Mouse (Mus musculus) fibroblast of lung, adult 2 months (primary cell): ENCODE measurements around the gene Cnga3.

ENCODE experiments used
- DNase-seq: peaks from one replicate; pipeline ENCODE4 v3.0.0-alpha.2; 2011; ENCODE audit warnings: low read depth

Gene Cnga3

DNA sequence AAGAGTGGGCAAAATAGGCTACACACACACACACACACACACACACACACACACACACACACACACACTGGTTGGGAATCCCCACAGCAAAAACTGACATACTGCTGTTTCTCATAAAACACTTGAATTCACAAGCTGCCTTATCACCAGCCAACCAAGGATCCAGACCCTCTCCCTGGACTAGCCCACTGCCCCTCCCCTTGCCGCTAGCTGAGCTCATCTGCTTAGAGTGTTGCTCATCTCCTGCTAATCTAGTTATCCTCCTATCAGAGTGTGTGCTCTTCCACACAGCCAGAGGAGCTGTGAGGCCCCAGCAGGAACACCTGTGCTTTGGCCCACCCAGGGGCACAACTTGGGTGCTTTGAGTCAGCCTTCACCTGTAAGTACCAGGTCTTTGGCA is at the start of gene Cnga3:
Gene Cnga3 (plus strand): TSS at position 291 of the 400 bp plus-strand sequence.
- no peak for DNase-seq

DNA sequence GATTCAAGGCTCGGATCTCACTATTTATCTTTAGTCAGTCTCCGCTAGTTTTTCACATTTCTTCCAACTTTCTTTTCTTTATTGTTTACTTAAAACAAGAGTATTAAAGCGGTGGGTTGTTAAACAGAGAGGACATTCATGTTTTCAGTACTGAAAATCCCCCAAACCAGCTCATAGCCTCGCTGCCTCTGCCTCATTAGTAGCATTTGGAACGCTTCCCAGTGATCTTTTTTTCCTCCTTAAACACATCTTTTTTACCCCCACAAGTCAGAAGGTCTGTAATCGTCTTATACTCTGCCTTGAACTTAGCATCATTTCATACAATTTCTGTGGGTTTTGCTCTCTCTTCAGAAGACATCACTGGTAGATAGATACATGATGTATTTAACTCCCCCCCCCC is 48.2 kb upstream of the Cnga3 start:
- no peak for DNase-seq

DNA sequence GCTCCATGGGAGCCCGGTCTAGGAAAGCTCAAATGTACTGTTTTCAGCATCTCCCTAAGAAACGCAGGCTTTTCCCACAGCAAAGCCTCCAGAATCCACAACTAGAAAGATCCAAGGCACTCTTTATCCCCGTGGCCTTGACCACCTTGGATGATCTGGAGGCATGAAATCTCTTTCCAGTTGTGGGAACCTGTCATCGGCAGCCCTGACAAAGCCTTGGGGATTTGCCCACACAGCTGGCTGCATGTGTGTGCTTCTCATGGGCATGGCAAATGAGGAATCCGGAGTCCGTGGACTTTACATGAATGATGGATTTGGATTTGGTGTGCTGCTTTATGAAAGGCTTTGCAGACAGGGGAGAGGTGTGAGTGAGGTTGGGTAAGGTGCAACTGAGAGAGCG is 46.3 kb upstream of the Cnga3 start:
- no peak for DNase-seq

DNA sequence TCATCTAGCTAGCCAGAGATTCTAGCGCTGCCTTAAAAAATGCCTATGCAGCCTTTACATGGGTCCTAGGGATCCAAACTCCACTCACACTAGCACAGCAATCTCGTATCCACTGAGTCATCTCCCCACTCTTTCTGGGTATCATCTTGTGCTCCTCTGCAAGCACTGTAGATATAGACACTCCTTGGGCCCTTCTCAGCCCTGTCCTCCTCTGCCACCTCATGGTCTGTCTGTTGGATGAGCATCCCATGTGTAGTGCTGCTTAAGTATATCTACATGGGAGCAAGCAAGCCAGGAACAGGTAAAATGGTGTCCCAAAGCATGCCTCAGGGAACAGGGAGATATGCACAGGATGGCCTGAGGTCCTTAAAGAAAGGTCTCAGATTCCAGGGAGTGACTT is 36.4 kb upstream of the Cnga3 start:
- no peak for DNase-seq

DNA sequence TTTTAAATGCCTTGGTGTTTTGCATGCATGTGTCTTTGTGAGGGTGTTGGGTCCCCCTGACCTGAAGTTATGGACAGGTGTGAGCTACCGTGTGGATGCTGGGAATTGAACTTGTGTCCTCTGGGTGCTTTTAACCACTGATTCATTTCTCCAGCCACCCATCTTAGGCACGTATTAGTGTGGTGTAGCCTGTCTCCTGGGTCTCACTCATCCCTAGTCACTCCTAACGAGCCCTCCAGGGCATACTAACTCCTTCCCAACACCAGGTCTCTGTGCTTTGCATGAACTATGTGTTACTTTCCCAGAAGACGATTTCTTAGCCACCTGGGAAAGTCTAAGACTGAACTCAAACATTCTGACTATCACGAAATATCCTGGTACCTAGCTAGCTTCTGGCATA is 34.4 kb upstream of the Cnga3 start:
- no peak for DNase-seq

DNA sequence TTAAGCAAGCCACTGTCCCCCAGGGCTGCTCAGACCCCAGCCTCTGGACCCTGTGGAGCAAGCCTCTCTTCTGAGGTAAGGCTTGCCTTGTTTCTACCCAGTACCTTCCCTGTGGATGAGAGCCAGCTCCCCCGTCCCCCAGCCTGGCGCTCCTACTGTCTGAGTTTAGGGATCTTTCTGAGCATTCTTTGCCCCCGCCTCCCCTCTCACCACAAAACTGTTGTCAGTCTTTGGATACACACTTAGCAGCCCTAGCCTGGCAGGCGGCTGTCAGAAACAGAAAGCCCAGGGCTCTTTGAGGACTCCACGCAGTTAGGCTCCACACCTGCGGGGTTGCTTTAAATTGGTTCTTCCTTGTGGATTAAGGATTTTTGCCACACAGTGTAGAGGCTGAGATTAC is 27.2 kb upstream of the Cnga3 start:
- DNase-seq: no peak

DNA sequence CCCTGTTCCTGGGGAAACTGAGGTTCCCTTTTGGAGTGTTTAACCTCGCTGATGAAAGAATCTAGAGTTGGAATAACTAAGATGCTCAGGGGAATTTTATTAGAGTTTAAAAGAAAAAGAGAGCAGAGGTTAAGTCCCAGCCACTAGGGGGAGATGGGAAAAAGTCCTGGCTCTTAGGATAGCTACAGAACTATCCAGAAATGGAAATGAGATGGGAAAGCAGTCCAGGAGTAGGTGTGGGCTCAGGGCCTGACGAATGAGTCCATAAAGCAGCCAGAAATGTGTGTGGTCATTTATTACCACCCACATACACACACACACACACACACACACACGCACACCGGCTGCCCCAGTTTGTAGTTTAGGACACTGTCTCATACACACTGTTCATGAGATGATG is 19.6 kb upstream of the Cnga3 start:
- no peak for DNase-seq

DNA sequence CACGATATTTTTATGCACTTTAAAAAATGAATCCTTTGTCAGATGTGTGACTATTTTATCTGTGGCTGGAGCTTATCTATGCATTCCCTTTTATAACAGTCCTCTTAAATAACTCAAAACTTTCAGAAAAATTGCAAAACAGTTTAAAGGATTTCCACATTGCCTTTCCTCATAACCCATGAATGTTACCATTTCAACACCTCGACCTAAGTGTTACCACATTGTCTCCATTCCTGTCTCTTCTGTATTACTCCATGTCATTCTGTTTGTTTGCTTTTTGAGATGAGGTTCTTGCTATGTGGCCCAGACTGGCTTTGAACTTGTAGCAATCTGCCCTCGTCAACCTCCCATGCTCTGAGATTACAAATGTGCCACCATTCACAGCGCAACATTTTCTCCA is 12.8 kb upstream of the Cnga3 start:
- no peak for DNase-seq

DNA sequence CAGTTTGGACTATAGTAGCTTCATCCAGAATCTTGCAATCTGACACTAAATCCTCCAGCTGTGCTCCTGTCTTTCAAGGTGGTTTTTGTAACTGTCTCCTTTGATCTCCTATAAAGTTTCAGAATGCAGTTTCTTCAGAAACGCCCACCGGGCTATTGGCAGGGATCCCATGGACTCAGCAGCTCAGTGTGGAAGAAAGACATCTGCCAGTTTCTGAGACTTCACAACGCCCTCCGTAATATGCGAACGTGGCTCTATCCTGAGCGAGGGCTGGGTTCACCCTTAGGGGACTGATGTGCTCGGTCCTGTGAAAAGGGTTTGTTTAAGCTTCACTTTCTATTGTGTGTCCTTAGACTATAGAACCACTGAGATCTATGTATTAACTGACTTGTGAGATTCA is 6.5 kb upstream of the Cnga3 start:
- DNase-seq: no peak

DNA sequence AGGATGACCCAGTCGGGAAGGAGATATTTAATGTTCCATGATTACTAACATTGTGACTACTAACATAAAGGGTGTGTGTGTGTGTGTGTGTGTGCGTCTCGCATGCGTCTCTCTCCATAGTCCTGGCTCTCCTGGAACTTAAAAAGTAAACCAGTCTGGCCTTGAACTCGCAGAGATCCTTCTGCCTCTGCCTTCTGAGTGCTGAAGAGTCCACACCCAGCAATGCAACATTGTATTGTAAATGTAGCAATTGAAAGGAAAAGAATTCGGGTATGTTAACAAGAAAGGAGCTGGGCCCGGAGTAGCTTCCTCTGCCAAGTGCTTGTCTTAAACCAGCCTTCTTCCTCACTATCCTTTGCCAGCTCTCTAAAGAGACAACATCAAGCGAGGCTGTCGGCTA is 1.9 kb upstream of the Cnga3 start:
- no peak for DNase-seq

DNA sequence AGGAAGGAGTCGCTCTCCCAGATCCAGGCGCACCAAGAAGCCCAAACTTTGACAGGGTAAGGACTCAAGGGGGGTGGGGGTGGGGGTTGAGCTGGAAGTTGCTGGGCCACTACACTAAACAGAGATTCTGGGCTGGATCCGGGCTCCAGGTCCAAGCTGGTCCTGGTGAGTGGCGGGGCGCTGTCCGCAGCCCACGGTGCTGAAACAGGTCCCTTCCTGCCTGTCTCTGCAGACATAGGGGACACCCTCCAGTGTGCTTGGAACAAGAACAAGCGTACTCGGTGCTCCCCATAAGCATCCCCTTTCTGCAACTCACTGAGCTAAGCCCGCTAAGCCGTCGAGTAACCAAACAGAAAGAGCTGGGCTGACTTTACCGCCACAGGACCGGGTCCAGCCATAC is 4.2 kb downstream of the Cnga3 start:
- no peak for DNase-seq

DNA sequence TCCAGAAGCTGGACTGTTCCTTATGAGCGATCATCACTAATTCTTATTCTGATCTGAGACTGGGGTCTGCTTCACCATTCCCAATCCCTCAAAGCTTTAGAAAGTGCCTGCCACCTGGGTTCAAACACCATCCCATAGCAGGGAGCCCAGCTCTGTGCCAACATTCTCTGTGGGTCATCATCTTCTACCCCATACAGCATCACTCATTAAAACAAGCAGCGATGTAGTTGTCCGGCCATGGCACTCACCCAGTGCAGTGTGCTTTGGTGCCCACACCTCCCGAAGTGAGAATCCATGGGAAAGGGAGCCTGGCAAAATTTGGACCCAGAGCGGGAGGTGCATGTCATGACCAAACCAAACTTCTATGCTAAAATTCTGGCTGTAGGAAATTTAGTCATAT is 5.4 kb downstream of the Cnga3 start:
- DNase-seq: no peak

DNA sequence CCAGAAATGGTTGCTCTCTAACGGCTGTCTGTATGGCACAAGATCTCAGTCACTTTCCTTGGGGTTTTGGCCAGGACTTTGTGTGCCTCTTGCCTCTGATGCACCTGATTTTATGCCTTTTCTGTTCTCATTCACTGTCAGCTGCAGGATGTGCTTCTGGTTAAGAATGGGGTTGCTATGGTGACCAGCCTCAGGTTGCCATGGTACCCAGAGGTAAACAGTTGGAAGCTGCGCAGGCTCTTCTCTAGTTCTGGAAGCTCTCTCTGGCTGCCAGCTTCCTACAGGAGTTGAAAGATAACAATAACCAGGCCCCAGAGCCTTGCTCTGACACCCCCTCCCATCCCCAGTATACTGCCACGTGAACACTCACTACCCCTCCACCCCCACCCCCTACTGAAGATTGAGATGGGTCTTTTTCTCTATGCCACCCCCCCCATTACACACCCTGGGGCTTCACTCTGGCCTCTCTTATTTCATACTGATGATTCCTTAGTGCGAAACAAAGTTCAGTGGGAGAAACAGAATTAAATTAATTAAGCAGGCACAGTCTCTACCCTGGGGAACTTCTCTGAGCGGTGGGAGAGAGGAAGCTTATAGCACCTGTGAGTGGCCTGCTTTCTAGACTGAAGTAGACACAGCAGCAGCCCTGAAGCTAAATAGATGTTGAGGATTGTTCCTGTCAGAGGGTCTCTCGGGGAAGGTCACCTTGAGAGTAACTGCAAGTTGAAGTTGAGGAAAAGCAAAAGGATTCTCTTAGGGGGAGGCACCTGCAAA is 6.1 kb downstream of the Cnga3 start:
- no peak for DNase-seq

DNA sequence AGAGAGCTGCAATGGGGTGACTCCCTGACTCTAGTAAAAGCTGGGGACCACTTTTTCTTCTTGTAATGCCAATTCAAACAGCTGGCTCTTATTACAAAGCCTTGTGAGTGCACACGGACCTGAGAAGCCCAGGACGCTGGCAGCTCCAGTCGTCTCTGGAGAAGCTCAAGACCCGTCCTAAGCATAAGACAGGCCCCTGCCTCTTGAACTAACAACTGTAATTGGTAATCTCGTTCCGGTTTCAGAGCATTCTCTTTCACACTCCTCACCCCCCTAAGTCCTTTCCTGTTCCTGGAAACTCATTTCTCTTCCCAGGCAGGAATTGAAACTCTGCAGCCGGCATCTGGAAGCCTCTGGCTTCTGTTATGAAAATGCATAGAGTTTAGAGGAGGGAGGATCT is 7.8 kb downstream of the Cnga3 start:
- no peak for DNase-seq

DNA sequence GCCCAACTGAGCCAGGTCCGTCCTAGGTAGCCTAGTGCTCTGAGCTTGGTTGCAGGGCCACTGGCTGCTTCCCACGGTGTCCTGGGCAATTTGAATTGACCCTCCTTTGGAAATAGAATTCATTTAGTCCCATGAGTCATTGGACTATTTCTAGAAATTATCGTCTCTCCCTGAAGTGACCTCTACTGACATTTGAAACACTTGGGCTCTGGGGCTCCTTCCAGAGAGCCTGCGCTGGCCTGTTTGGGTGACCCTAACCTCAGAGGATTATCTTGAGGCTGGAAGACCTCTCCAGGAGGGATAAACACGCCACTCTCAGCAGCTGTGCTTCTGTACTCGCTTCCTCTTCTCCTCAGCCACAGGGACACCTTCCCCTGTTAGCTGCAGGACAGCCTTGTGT is 16.2 kb downstream of the Cnga3 start:
- no peak for DNase-seq

DNA sequence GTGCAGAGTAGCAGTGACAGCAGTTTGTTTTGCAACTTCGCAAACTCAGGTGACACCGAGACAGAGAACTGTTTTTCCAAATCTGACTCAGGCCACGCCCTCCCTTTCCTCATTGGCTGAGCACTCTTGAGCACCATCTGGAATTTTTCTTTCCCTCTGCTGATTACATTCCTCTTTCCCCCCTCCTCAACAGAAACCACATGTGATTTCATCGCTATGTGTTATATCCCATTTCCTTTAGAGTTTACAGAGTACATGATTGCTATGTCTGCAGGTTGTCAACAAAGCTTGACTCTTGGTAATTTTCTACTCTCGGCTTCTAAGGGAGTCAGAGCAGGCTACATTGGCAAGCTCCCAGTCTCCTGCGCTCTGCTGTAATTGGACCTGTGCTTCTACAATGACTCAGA is 17.1 kb downstream of the Cnga3 start:
- DNase-seq: peak; percentile 69

DNA sequence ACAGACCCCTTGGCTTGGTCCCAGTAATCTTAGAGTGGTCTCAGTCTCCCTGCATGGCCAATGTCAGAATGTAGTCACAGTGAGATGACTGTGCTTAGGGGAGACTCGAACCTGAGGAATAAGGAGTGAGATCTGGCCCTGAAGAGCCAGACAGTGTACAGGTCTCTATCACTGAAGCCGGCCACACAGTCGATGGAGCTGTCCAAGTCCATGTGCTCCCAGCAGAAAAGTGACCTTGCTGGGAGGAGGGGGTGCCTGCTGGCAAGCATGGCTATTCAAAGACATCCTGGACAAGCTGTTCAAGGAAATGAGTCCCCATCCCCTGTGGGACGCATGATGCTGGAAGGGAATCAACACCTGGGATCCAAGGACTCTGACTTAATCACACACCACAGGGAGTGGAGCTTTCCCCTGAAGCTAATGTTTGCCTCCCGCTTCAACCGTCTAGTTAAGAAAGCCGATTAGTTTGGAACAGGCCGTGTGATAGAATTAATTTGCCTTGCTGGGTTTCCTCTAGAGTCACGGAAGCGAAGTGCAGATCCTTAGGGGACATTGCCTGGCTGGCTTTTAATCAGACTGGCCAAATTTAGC is 24.9 kb downstream of the Cnga3 start:
- no peak for DNase-seq

DNA sequence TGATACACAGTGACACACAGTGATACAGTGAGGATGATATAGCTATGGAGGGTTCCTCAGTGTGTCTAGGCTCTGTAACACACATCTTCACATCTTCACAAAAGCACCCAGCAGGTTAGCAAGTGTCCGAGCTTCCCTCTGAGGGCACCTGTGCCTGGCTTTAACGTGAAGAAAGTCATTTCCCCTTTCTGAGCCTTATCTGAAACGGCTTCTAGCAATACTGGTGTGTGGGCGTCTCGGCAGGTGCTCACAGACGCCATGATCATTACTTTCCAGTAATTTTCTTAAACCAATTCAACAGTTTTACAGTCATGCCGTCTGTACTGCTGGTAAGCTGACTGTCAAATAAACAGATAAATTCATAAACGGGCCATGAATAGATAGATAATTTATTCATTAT is 28.0 kb downstream of the Cnga3 start:
- DNase-seq: no peak

DNA sequence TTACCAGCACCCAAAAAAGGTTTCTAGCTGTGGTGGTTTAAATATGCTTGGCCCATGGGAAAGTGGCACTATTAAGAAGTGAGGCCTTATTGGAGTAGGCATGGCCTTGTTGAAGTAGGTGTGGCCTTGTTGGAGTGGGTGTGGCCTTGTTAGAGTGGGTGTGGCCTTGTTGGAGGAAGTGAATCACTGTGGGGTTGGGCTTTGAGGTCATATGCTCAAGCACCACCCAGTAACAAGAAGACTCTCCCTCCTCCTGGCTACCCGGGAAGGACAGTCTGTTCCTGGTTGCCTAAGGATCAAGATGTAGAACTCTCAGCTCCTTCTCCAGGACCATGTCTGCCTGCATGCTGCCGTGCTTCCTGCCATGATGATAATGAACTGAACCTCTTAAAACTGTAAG is 32.2 kb downstream of the Cnga3 start:
- DNase-seq: no peak

DNA sequence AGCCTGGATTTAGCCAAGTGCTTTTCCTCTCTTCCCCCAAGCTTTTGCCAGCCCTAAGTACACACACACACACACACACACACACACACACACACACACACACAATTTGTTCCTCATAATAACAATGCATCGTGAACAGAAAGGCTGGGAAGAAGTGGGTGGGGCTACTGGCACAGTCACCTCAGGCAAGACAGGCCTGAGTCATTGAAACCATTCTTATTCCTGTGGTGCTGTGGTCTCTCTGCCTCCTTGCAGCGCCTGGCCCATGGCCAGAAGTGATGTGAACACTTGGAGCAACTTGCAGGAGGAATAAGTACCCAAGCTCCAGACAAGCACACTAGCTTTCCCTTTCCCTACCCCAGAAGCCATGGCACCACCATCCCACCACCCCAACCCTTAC is 34.2 kb downstream of the Cnga3 start:
- DNase-seq: peak; percentile 27

DNA sequence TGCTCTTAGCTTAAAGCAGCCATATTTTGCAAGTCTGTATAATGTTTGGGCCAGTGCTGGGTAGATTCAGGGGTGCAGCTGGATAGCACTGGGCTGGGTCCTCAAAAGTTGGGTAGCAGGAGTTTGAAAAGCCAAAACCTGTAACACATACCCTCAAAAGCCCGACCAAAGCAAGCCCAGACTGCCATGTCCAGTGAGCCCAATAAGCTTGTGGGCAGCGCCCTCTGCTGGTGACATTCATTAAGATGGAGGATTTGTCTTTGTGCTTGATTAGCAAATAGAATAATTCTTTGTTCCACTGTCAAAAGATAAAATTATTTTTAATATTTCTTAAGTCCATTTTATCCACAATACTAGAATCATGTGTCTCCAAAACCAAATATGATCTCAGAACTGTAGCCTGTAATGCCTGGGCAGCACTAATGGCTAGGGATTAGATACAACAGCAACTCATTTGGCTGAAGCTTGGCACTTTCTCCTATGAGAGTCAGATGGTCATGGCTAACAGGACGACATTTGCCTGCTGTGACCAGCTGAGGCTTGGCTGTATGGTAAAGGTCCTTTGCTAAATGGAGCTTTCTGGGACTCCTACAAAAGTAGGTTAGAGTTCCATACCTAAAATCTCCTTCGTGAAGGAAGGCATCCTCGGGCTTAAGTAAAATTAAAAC is 36.5 kb downstream of the Cnga3 start:
- peak; percentile 56 for DNase-seq

DNA sequence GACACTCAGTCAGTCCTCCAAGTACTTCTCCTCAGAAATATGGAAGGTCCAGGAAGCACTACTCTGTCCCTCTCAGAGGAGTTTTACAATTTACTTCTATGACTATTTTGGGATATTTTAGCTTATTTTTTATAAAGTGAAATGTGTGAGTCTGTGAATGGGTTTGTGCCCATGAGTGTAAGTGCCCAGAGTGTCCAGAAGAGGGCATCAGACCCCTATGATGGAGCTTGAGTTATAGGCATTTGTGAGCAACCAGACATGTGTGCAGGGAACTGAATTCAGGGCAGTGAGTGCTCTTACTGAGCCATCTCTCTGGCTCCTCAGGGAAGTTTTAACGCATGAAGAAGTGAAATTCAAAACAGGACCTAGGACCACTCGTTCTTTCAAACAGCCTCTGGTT is 44.2 kb downstream of the Cnga3 start:
- no peak for DNase-seq

DNA sequence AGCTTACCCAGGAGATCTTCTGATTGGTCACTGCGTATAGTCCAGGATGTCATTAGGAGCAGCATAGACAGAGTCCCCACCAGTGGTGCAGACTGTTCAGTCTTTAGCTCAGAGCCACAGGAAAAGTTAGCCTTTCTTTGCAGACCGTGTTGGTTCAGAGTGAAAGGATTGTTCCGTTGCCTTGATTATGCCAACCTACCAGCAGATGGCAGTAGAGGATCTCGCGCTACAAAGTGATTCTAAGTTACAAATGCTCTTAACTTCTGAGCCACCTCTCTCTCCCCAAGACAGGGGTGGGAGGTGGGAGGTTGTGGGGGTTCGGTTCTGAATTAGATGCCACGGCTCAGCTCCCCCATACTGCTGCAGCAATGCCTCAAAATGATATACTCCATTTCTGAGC is 58.2 kb downstream of the Cnga3 start:
- DNase-seq: peak; percentile 30

DNA sequence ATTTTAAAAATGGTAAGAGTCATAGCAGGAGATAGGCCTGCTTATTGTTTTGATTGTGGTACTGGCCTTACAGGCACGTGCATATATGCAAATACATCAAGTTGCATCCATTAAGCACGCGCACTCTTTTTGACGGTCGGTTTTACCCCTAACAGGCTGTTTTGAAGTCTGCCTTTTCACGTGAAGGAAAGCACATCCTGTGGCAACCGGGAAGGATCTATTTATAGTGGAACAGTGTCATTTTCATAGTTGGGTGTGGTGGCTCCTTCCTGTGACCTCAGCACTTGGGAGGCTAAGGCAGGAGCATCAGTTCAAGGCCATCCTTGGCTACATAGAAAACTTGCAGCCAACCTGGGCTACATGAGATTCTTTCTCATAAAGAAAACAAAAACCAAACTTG is 72.3 kb downstream of the Cnga3 start:
- DNase-seq: no peak
